Mouse (Mus musculus): Measurements from ENCODE around the gene Ank2.

Ank2 gene

GRCm38 (mm10) chr3:127416950-127417349, 82.2 kb downstream of the Ank2 start:
- 63% methylated on average over 4 of the region's 4 CpGs for WGBS

GRCm38 (mm10) chr3:127414438-127414837, 84.7 kb downstream of the Ank2 start:
- 57% methylated on average over 1 of the region's 1 CpGs for WGBS

GRCm38 (mm10) chr3:127408684-127409550, 90.2 kb downstream of the Ank2 start:
- WGBS: 13% methylated on average over 23 of the region's 23 CpGs

GRCm38 (mm10) chr3:127407868-127408574, 91.1 kb downstream of the Ank2 start:
- 4% methylated on average over 9 of the region's 9 CpGs for WGBS

GRCm38 (mm10) chr3:127406883-127407282, 92.3 kb downstream of the Ank2 start:
- 63% methylated on average over 4 of the region's 4 CpGs for WGBS

GRCm38 (mm10) chr3:127404371-127404770, 94.8 kb downstream of the Ank2 start:
- WGBS: 30% methylated on average over 3 of the region's 3 CpGs

- 72% methylated on average over 5 of the region's 5 CpGs for WGBS
Observed at GRCm38 (mm10) chr3:127400976-127401375, 98.2 kb downstream of the Ank2 start.

GRCm38 (mm10) chr3:127400468-127400867, 98.7 kb downstream of the Ank2 start:
- 94% methylated on average over 3 of the region's 3 CpGs for WGBS

GRCm38 (mm10) chr3:127397774-127398173, 101.4 kb downstream of the Ank2 start:
- 79% methylated on average over 9 of the region's 9 CpGs for WGBS

GRCm38 (mm10) chr3:127395202-127395601, 103.9 kb downstream of the Ank2 start:
- 58% methylated on average over 8 of the region's 8 CpGs for WGBS

GRCm38 (mm10) chr3:127387016-127387517, 112.1 kb downstream of the Ank2 start:
- 28% methylated on average over 14 of the region's 14 CpGs for WGBS

GRCm38 (mm10) chr3:127383231-127383630, 115.9 kb downstream of the Ank2 start:
- 91% methylated on average over 3 of the region's 3 CpGs for WGBS

GRCm38 (mm10) chr3:127376901-127377460, 122.2 kb downstream of the Ank2 start:
- 66% methylated on average over 8 of the region's 8 CpGs for WGBS

GRCm38 (mm10) chr3:127375956-127376660, 123.0 kb downstream of the Ank2 start:
- WGBS: 34% methylated on average over 11 of the region's 11 CpGs

GRCm38 (mm10) chr3:127374190-127374710, 124.9 kb downstream of the Ank2 start:
- 94% methylated on average over 6 of the region's 6 CpGs for WGBS

- WGBS: 87% methylated on average over 1 of the region's 1 CpGs
Observed at GRCm38 (mm10) chr3:127371774-127372173, 127.4 kb downstream of the Ank2 start.

GRCm38 (mm10) chr3:127369529-127369928, 129.6 kb downstream of the Ank2 start:
- WGBS: 44% methylated on average over 6 of the region's 6 CpGs

GRCm38 (mm10) chr3:127367450-127367849, 131.7 kb downstream of the Ank2 start:
- WGBS: 64% methylated on average over 4 of the region's 4 CpGs

GRCm38 (mm10) chr3:127363512-127363911, 135.6 kb downstream of the Ank2 start:
- 38% methylated on average over 15 of the region's 15 CpGs for WGBS

- WGBS: 54% methylated on average over 9 of the region's 9 CpGs
Observed at GRCm38 (mm10) chr3:127362611-127363393, 136.3 kb downstream of the Ank2 start.

GRCm38 (mm10) chr3:127361846-127362245, 137.3 kb downstream of the Ank2 start:
- WGBS: 70% methylated on average over 8 of the region's 8 CpGs

All from cerebral cortex, adult 2 months (tissue).